In the genomic region with DNA sequence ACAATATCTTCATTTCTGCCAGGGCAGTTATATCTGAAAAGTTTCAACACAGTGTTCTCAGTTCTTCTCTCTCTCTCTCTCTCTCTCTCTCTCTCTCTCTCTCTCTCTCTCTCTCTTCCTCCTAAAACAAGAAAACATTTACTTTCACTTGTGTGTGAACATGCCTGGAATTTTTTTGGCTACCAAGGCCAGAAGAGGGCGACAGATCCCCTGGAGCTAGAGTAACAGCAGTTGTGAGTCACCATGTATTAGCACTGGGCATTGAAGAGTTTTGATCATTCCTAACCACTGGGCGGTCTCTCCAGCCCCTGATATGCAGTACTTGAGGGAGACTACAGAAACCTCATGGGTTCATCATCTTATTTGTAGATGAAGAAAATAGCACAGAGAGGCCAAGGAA, we compare ENCODE assay signal across 11 mouse cellular contexts.
A peak's percentile ranks its signal among the peaks of the same experiment; 100 is the strongest.
DNase-seq lines count a peak whose midpoint lies in the region; TF ChIP-seq lines count a peak whose summit lies in the region.
"Had no signal": no experiment of that assay in that cellular context is flagged by ENCODE, and none has a peak within 500 bp of the region (broad histone marks: within the 10 kb centered on the region; RNA-seq: fewer than 3 reads in every experiment).

No protein-coding gene starts in this region.

- no peaks in the 10 kb centered on the region for H3K4me1 ChIP-seq in cortical plate, adult 2 months (ENCODE audit: control insufficient read depth, insufficient read depth, low read length)
- H3K4me1 ChIP-seq: neural tube, embryonic 12.5 days had no signal

- intact Hi-C loops in left cerebral cortex, postnatal 25 days (cut with DNase I): no loop called here

- H3K27ac ChIP-seq in cortical plate, adult 2 months (ENCODE audit: insufficient read depth, low read length): no peak overlapping the region
- H3K27ac ChIP-seq: neural tube, embryonic 12.5 days had no signal

- no peak overlapping the region for H3K4me3 ChIP-seq in cortical plate, adult 2 months (ENCODE audit: insufficient read depth, low read length)
- H3K4me3 ChIP-seq: erythroblast, embryonic 14.5 days; neural tube, embryonic 12.5 days had no signal

- peak; percentile 48; the same call in 1 of the 2 replicates for TF ChIP-seq CTCF in cortical plate, adult 2 months (IDR thresholded peaks at IDR 0.05; ENCODE audit: extremely low read depth, insufficient read depth, low read length)

- peak; percentile 24 for DNase-seq in adrenal gland, adult 2 months
- DNase-seq in adrenal gland, adult 18-20 months (ENCODE audit: low spot score in 2 of 2): no peak
- peak; percentile 6 to 17 for DNase-seq in left cerebral cortex, postnatal 25 days (ENCODE audit: low spot score in 2 of 2)
- DNase-seq in left cerebral cortex, adult 8-10 months (ENCODE audit: low spot score in 2 of 2): no peak
- peak; percentile 13 for DNase-seq in A20 (ENCODE audit: low read depth, low spot score)
- DNase-seq in spleen, postnatal 4 days (ENCODE audit: low spot score in 2 of 2): no peak
- no peak for DNase-seq in frontal cortex, postnatal 36 days (ENCODE audit: low spot score in 2 of 2)
- DNase-seq: layer of hippocampus, adult 9-11 months had no signal

- no peak for TF ChIP-seq POLR2A in cortical plate, adult 2 months (IDR thresholded peaks at IDR 0.05; ENCODE audit: extremely low read depth, insufficient read depth, low read length)

Comparison
In these comparisons a context has a peak if more than half of its experiments do, and no peak if none do; other contexts are left out.
1. DNase-seq: peak in adrenal gland, adult 2 months (single experiment), left cerebral cortex, postnatal 25 days (2 of 2) and A20 (single experiment); none in adrenal gland, adult 18-20 months (0 of 2), left cerebral cortex, adult 8-10 months (0 of 2), spleen, postnatal 4 days (0 of 2) and frontal cortex, postnatal 36 days (0 of 2).